Mouse (Mus musculus) embryonic stem cell, embryonic (primary cell): ENCODE results near the gene Radil.

Experiments
- CTCF ChIA-PET, 4 experiments: fragments of 300-600 bp in 2 of 4; fragments of 350-600 bp in 2 of 4; sonication (Branson Sonifier 250); formaldehyde crosslinking; loops; one replicate each; lab custom pipeline; 2022; ENCODE audit warnings: inconsistent platforms in 2 of 4; lab: Charles Lee
- POLR2A ChIA-PET, 4 experiments: fragments of 300-600 bp in 2 of 4; fragments of 350-600 bp in 2 of 4; sonication (Branson Sonifier 250); formaldehyde crosslinking; loops; one replicate each; lab custom pipeline; 2022; ENCODE audit warnings: antibody characterized with exemption in 4 of 4, inconsistent platforms in 1 of 4; lab: Charles Lee

Radil gene

DNA sequence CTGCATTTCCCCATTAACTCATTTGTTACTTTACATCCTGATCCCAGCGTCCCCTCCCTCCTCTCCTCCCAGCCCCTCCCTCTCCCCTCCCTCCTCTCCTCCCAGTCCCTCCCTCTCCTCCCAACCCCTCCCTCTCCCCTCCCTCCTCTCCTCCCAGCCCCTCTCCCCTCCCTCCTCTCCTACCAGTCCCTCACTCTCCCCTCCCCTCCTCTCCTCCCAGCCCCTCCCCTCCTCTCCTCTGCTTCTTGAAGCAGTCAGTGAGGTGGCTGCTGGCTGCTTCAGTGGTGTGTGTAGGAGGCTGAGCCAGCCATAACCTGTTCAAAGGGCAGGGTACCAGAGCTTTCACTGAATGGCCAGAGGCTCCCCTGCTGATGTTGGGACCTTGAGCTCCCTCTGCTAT, 99.1 kb downstream of the Radil start:
- ChIA-PET CTCF (interaction anchor here (0.5 to 2.9 kb wide), 26 partner anchors 11 to 1503 kb away, joined by 3 to 19 read pairs (median 3); partner anchors contain the start of genes Ap5z1 (in 1 of the 4), Foxk1 (in 1 of the 4) and Radil (in 1 of the 4)), POLR2A (interaction anchor here (0.6 to 5.1 kb wide), 37 partner anchors 10 to 477 kb away, joined by 3 to 53 read pairs (median 4); partner anchors contain the start of genes Ap5z1 (in 4 of the 4), Actb (in 1 of the 4) and Foxk1 (in 1 of the 4))

DNA sequence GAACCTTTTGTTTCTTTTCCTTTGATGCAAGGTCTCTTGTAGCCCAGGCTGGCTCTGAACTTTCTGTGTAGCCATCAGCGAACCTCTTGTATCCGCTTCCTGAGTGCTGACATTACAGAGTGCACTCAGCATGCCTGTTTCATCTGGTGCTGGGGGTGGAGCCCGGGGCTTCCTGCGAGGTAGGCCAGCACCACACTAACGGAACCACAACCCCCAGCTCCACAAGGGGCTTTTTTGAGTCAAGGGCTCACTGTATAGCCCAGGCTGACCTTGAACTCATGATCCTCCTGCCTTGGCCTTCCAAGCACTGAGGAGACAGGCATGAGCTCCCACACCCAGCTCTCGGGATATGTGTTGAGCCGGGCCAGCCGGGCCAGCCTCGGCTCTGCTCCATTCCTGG, 100.1 kb downstream of the Radil start:
- POLR2A ChIA-PET: interaction anchor here in 3 of 4 experiments (0.5 to 5.1 kb wide), 16 partner anchors 10 to 336 kb away, joined by 3 to 53 read pairs (median 8); partner anchors contain the start of genes Ap5z1 (in 2 of the 3) and Foxk1 (in 1 of the 3)
- CTCF ChIA-PET: interaction anchor here (0.6 to 2.9 kb wide), 12 partner anchors 10 to 216 kb away, joined by 3 to 19 read pairs (median 3); partner anchors contain the start of genes Ap5z1 (in 1 of the 4) and Foxk1 (in 1 of the 4)

DNA sequence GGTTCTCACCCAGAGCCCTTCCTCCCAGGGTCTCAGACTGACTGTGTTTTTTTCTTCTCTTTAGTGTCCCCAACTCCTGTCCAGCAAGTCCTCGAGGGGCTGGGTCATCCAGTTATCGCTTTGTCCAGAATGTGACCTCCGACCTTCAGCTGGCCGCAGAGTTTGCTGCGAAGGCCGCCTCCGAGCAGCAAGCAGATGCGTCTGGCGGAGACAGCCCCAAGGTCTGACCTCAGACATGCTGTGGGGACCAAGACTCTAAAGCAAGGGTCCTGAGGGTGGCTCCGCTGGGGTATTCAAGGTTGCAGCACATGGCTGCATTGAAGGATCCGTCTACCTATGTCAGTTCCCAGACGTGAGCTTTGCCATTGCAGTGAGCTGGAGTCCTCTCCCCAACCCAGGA, 102.3 kb downstream of the Radil start:
- ChIA-PET POLR2A (interaction anchor here in 3 of 4 experiments (1.0 to 5.1 kb wide), 9 partner anchors 8 to 98 kb away, joined by 3 to 45 read pairs (median 4); partner anchors contain the start of genes Ap5z1 (in 1 of the 3) and Foxk1 (in 1 of the 3)), CTCF (interaction anchor here (0.6 to 2.1 kb wide), 35 partner anchors 9 to 408 kb away, joined by 3 to 18 read pairs (median 4); partner anchors contain the start of genes Foxk1 (in 3 of the 4) and Ap5z1 (in 1 of the 4))

DNA sequence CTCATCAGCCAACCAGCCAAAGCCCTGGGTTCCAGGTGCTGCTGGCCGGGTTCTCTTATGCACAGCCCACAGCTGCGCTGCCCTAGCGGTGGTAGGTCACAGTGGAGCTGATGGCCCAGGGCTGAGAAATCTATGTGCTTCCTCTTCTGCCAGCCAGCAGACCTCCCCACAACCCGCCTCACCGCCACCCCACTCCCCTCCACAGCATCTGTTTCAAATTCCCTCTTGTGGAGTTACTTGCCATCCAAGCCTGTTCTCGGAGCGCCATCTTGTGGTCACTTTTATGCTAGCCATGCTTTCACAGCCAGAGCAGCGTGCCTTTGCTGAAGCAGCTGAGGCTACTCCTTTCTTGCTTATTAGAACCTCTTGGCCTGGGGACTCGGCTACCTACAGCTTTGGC, 102.8 kb downstream of the Radil start:
- CTCF ChIA-PET: interaction anchor here (0.5 to 2.1 kb wide), 40 partner anchors 9 to 1590 kb away, joined by 3 to 18 read pairs (median 4); partner anchors contain the start of genes Foxk1 (in 3 of the 4) and Ap5z1 (in 1 of the 4)
- POLR2A ChIA-PET: interaction anchor here in 3 of 4 experiments (0.6 to 5.1 kb wide), 12 partner anchors 7 to 801 kb away, joined by 3 to 45 read pairs (median 4); partner anchors contain the start of genes Ap5z1 (in 1 of the 3) and Foxk1 (in 1 of the 3)

DNA sequence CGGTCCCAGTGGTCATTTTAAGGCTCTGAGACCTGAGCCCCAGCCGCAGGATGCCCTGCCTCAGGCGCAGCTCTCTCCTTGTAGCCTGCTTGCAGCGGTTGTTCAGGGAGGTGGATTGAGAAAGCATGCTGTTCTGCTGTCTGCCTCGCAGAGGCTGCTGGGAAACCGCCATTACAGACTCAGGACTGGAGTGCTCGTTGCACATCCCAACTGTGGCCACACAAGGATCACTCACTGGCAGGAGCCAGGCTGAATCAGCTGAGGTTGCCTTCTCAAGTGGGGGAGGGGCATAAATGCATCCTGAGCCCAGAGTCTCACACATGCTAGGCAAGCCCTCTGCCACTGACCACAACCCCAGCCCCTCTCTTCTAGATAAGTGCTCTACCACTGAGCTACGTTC, 105.2 kb downstream of the Radil start:
- ChIA-PET POLR2A (interaction anchor here in 2 of 4 experiments (0.7 to 3.1 kb wide), 11 partner anchors 17 to 580 kb away, joined by 3 to 12 read pairs (median 4); partner anchors contain the start of genes Foxk1 (in 2 of the 2) and Ap5z1 (in 1 of the 2)), CTCF (interaction anchor here in 2 of 4 experiments (0.9 to 2.2 kb wide), 3 partner anchors 15 to 82 kb away, joined by 3 to 8 read pairs (median 4); no protein-coding TSS in a partner anchor)

DNA sequence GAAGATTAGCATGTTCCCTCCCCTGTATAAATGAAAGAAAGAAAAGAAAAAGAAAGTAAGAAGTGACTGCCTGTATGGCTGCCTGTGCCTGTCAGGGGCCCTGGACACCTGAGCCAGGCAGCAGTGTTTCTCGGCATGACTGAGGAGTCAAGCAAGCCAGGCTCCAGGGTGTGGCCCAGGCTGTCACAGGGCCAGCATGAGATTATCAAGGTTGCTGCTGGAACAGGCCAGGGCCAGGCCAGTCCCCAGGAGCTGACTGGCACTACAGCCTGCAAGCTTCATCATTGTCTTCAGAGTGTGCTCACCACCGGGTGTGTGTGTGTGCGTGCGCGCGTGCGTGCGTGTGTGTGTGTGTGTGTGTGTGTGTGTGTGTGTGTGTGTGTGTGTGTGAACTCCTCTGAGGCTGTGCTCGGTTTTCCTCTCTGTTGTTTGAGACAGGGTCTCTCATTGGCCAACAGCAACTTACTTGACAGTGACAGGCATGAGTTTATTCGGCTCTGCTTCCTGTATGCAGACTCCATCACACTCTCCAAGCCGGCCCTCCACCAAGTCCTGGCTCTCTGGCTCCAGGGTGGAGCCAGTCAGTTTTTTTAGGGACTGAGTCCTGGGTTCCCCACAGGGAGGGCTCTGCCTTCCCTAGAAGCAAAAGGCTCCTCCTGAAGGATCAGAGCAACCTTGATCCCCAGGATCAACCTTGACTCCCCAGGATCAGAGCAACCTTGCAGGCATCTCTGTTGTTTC, 105.9 kb downstream of the Radil start:
- ChIA-PET POLR2A (interaction anchor here in 3 of 4 experiments (0.5 to 3.1 kb wide), 14 partner anchors 9 to 56 kb away, joined by 3 to 12 read pairs (median 4); partner anchors contain the start of genes Ap5z1 (in 2 of the 3) and Foxk1 (in 2 of the 3)), CTCF (interaction anchor here in 3 of 4 experiments (0.6 to 2.2 kb wide), 7 partner anchors 9 to 120 kb away, joined by 3 to 8 read pairs (median 4); no protein-coding TSS in a partner anchor)

DNA sequence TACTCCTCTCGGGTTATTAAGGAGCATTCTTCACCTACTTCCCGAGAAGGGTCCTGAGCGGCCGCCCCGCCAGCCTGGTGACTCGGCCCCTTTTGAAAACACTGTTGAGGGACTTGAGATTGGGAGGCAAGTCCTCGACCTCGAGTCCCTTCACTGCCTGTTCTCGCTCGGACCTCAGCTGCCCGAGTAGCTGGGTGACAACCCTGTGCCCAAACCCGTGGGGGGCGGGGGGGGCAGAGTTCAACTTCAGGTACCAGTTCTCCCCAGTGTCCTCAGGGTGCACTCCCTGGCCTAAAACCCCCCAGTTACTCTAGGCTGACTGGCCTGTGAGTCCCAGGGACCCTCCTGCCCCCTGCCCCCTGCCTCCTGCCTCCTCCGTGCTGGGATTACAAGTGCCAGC, 106.9 kb downstream of the Radil start:
- ChIA-PET CTCF (interaction anchor here in 1 of 4 experiments (1.2 to 2.2 kb wide), 2 partner anchors 44 to 56 kb away, joined by 3 to 8 read pairs; no protein-coding TSS in a partner anchor), POLR2A (interaction anchor here in 3 of 4 experiments (0.6 to 4.7 kb wide), 6 partner anchors 14 to 124 kb away, joined by 4 to 54 read pairs (median 8); partner anchors contain the start of genes Foxk1 (in 2 of the 3) and Ap5z1 (in 1 of the 3))

DNA sequence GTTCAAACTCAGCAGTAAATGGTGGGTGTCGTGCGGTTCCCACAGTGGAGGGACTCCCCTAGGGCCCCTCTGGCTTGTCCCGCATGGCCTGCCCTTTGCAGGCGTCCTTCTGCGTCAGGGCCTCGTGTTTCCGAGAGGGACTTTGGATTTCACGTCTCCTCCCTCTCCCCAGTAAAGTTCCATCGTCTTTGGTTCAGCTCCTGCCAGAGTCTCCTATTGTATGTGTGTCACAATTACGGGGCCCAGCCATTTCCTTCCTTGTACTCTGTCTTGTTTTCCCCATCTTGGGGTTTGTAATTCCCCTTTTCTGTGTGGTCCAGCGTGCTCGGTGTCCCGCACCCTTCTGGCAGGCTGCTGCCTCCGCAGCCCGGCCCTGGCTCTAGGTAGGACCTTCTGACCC, 107.4 kb downstream of the Radil start:
- ChIA-PET CTCF (no interaction called here), POLR2A (interaction anchor here in 3 of 4 experiments (0.6 to 4.7 kb wide), 4 partner anchors 13 to 123 kb away, joined by 4 to 54 read pairs (median 8); partner anchors contain the start of gene Ap5z1 (in 1 of the 3))

DNA sequence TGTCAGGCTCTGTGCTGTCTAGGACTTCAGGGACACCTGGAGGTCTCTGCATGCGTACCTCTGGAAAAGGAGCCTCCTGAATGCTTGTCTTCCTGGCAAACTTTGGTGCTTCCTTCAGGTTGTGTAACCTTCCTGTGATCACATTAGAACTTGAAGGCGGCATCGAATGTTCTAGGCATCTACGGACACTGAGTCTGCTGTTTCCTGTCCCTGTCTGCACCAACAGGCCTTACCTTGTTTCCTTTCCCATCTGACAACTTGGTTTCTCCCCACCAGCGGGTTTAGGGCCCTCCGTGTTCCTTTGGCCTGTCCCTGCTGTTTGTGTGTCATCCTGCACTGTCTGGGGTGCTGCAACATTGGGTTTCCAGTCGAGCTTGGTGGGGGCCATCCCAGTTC, 108.9 kb downstream of the Radil start:
- CTCF ChIA-PET: no interaction called here
- POLR2A ChIA-PET: interaction anchor here in 3 of 4 experiments (0.8 to 7.7 kb wide), 8 partner anchors 9 to 88 kb away, joined by 3 to 193 read pairs (median 30); partner anchors contain the start of genes Ap5z1 (in 1 of the 3), Foxk1 (in 1 of the 3) and Papolb (in 1 of the 3)

DNA sequence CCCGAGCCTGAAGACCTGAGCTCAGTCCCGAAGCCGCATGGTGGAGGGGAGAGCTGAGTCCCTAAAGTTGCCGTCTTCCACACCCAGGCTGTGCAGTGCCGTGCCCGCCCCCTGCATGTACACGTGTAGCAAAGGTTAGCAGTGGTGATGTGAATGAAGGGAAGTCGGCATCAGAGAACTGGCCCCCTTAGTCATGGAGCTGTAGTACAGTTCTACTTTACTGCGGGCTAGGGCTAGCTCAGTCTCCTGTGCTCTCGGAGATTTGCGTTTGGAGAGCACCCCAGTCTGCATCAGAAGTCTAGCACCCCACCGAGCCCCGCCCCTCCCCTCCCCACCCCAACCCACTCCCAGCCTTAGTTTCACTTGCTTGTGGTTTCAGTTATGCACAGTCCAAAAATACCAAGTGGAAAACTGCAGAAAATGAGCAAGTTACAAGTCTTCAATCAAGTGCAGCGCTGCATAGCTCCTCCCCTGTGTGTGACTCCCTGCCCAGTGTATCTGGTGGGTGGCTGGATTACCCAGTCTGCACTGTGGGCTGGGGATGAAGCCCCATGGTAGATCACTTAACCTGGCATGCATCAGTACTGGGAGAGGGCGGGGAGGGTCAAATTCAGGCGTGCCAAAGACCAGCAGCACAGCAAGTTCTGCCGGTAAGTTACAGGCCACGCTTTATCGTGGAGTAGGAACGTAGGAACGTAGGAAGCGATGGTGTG, 109.4 kb downstream of the Radil start:
- ChIA-PET POLR2A (interaction anchor here (0.5 to 7.7 kb wide), 57 partner anchors 8 to 1736 kb away, joined by 3 to 193 read pairs (median 6); partner anchors contain the start of genes Ap5z1 (in 3 of the 4), Foxk1 (in 3 of the 4), Radil (in 2 of the 4) and Actb (in 1 of the 4)), CTCF (interaction anchor here (0.5 to 1.8 kb wide), 16 partner anchors 9 to 109 kb away, joined by 3 to 19 read pairs (median 4); partner anchors contain the start of genes Ap5z1 (in 1 of the 4) and Radil (in 1 of the 4))

DNA sequence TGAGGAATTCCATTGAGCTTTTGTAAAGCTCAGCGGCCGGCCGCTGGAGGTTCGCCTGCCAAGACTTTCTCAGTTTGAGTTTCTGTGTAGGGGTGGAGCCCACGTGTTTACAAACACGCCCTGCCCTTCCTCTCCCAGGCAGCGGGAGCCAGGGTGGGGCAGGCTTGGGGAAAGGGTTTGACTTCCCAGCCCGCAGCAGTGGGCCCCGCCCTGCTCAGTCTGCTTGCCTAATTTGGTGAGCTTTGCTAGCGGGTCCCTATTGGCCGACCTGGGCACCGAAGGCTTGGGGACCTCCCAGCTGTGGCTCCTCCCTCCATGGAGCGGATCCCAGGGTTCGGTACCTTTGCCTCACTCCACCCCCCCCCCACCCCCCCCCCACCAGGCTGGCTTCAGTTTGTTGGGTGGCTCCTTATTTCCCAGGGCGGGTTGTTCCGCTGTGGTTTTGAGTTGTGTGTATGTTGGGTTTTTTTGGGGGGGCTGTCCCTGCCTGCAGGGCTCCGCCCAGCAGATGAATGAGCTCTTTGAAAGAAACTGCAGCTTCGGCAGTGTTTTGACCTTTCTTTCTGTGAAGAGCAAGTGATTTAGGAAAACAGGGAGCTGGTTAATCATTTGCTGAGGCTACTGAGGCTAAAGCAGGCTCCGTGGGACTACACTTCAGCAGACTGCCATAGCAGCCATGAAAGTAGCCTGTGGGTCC, 110.3 kb downstream of the Radil start:
- POLR2A ChIA-PET: interaction anchor here (0.5 to 7.7 kb wide), 66 partner anchors 9 to 1736 kb away, joined by 3 to 193 read pairs (median 5); partner anchors contain the start of genes Ap5z1 (in 3 of the 4), Foxk1 (in 3 of the 4), Radil (in 2 of the 4) and Actb (in 1 of the 4)
- CTCF ChIA-PET: interaction anchor here (0.5 to 1.8 kb wide), 31 partner anchors 9 to 261 kb away, joined by 3 to 19 read pairs (median 3); partner anchors contain the start of genes Ap5z1 (in 1 of the 4), Foxk1 (in 1 of the 4) and Radil (in 1 of the 4)

DNA sequence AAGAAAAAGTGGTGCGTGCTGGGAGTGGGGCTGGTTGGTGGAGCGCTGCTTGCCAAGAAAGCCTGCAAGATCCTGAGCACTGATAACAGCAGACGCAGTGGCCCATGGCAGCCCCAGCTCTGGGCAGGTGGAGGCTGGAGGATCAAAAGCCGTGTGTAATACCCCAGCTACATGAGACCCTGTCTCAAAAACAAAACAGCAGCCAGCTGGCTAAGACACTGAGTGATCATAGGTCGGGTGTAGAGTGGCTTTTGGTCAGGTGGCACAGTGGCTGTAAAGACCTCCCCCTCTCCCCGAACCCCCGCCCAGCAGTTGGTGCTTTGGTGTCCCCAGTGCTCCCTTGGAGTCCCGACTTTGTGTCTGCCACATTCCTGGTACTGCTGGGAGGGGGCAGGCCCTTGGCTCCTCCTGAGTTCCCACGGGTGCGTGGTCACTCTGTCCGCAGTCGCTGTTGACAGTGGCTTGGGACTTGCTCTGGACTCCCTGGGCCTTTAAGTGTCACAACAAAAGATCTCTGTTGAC, 110.9 kb downstream of the Radil start:
- ChIA-PET CTCF (interaction anchor here (0.6 to 1.8 kb wide), 15 partner anchors 9 to 248 kb away, joined by 3 to 19 read pairs (median 3); partner anchors contain the start of gene Radil (in 1 of the 4)), POLR2A (interaction anchor here (0.8 to 7.7 kb wide), 49 partner anchors 8 to 1612 kb away, joined by 3 to 193 read pairs (median 7); partner anchors contain the start of genes Foxk1 (in 3 of the 4), Ap5z1 (in 2 of the 4), Radil (in 2 of the 4) and Actb (in 1 of the 4))

DNA sequence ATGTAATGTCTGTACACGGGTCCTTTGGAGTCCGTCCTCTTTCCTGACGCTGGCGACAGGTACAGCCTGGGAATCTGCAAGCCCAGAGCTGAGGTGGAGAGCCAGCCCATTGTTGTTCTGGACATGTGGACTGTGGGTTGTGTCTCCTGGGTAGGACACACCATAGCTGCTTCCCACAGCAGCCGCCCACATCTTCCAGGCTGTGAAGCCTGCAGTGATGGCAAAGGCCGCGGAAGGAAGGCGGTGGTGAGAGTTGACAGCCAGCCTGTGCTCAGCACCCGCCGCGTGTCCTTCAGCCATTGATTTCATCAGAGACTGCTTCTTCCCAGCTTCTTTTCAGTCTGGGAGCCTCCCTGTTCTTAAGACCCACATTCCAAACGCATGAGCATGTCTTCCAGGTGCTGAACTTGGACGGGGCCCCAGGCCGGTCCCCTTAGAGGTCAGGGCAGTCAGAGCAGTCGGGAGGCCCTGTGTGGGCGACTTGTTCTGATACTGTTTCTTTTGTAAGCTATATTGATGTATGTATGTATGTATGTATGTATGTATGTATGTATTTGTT, 112.4 kb downstream of the Radil start:
- ChIA-PET CTCF (interaction anchor here in 1 of 4 experiments (0.5 kb wide), 1 partner anchor 421 kb away, joined by 3 read pairs; no protein-coding TSS in a partner anchor), POLR2A (interaction anchor here in 3 of 4 experiments (0.6 to 7.7 kb wide), 11 partner anchors 9 to 68 kb away, joined by 3 to 193 read pairs (median 4); partner anchors contain the start of genes Ap5z1 (in 2 of the 3) and Foxk1 (in 1 of the 3))

DNA sequence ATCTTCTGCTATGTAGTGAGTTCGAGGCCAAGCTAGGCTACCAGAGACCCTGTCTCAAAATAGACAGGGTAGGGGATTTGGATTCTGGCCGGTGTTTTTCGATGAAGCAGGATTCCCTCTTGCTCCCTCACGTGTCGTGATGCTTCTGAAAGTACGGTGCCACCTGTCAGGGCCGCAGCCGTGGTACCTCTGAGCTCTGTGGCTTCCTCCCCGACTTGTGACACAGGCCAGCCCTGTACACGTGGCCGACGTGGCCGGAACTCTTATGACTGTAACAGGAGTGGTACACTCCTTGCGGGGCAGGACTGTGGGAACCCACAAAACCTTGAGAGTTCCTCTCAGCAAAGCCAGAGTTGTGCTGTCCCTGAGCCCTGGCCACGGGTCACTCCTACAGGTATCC, 115.2 kb downstream of the Radil start:
- CTCF ChIA-PET: interaction anchor here in 2 of 4 experiments (0.6 to 1.1 kb wide), 2 partner anchors 9 to 582 kb away, joined by 3 to 5 read pairs; no protein-coding TSS in a partner anchor
- POLR2A ChIA-PET: interaction anchor here in 3 of 4 experiments (0.6 to 7.7 kb wide), 4 partner anchors 7 to 201 kb away, joined by 3 to 193 read pairs (median 3); no protein-coding TSS in a partner anchor
